Mouse (Mus musculus) bone marrow macrophage, adult 2 months (primary cell): ENCODE measurements at regions not wholly inside any gene's neighbourhood (a gene's known extent, or its start where the extent isn't known, plus 50 kb on each side); places are given as distances from the start of the nearest gene placed in this dataset.

Experiments
- CTCF ChIP-seq: IDR thresholded peaks from 2 replicates; pipeline ENCODE4 v1.5.1; 2012; ENCODE audit warnings: low read depth, mild to moderate bottlenecking, low read length, moderate library complexity
- POLR2A ChIP-seq: IDR thresholded peaks from 2 replicates; pipeline ENCODE4 v1.6.1; 2012; ENCODE audit warnings: mild to moderate bottlenecking, low read depth, low read length, borderline replicate concordance

DNA sequence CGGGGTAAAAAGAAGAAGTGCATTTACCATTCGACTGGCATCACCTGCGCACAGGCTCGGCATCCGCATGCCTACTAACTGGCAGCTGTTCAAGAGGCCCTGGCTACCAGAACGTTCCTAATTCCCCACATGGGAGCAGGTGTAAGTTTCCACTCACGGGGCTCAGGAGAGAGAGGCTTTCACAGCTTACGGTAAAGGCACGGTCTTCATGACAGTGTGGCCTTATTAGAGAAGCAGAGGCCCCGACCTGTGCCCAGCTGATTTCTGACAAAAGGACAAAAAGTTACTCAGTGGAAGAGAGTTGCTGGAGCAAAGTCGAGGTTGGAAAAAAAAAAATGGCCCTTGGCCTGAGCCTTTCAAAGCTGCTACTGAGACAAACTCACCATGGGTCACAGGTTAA is 62.0 kb downstream of the Cryaa start:
- TF ChIP-seq CTCF (no peak), POLR2A (no peak)
